ENCODE assay signal across 13 mouse cellular contexts in genomic region chr19:7029531-7029930, GRCm38 (mm10). TPM values are rescaled to one million over a fixed set of nuclear protein-coding genes. Genes with fewer than 3 reads are reported as not detected.
DNase-seq lines count a peak whose midpoint lies in the region.
"Had no signal": no experiment of that assay in that cellular context is flagged by ENCODE, and none has a peak within 500 bp of the region (broad histone marks: within the 10 kb centered on the region; RNA-seq: fewer than 3 reads in every experiment).

No protein-coding gene starts in this region.

- peak; percentile 32 to 40 for DNase-seq in layer of hippocampus, adult 8-10 months (ENCODE audit: low spot score in 2 of 2)
- no peak for DNase-seq in layer of hippocampus, adult 11-12 months (ENCODE audit: low spot score)
- peak; percentile 87 for DNase-seq in brain, adult 2 months (ENCODE audit: low read depth, low spot score)
- peak; percentile 64 to 82 for DNase-seq in frontal cortex, postnatal 36 days (ENCODE audit: low spot score in 2 of 2)
- peak; percentile 39 for DNase-seq in right cerebral cortex, postnatal 14 days
- DNase-seq in natural killer cell, adult 2 months (ENCODE audit: low spot score in 2 of 2), result no peak
- no peak for DNase-seq in urinary bladder, postnatal 4 days (ENCODE audit: low spot score in 2 of 2)
- DNase-seq in adrenal gland, postnatal 10 days, result no peak
- DNase-seq: adrenal gland, postnatal 14 days; cerebellum, postnatal 10 days; kidney, adult 18-20 months; kidney, postnatal 10 days; lung, embryonic 14.5 days had no signal

RNA-seq across cellular contexts. Expression of gene Stip1, which starts 10.2 kb away (rescaled TPM):
- total RNA-seq in layer of hippocampus, adult 8-10 months (2022), result 100 to 1,000 TPM; 155 to 228 (median 191) TPM
- total RNA-seq in adrenal gland, postnatal 10 days (2021), result 100 to 1,000 TPM; 101 to 107 TPM

RNA-seq across cellular contexts. Expression of gene Fermt3, which starts 10.3 kb away (rescaled TPM):
- total RNA-seq in layer of hippocampus, adult 8-10 months (2022), result 10 to 100 TPM in 2 of 4 experiments, 1 to 10 TPM in 2; 3.7 to 17.8 (median 9.2) TPM
- 10 to 100 TPM in 1 of 2 experiments, 1 to 10 TPM in 1; 9.8 to 10.1 TPM for total RNA-seq in adrenal gland, postnatal 10 days (2021)

RNA-seq across cellular contexts. Expression of gene Macrod1, which starts 27.1 kb away (rescaled TPM):
- 10 to 100 TPM; 19.2 to 21.4 (median 20.1) TPM for total RNA-seq in layer of hippocampus, adult 8-10 months (2022)
- 100 to 1,000 TPM; 134 to 155 TPM for total RNA-seq in adrenal gland, postnatal 10 days (2021)

RNA-seq across cellular contexts. Expression of gene Trpt1, which starts 33.6 kb away (rescaled TPM):
- total RNA-seq in layer of hippocampus, adult 8-10 months (2022), result 10 to 100 TPM; 16.5 to 20.8 (median 16.6) TPM
- total RNA-seq in adrenal gland, postnatal 10 days (2021), result 10 to 100 TPM; 13.3 to 21.3 TPM

RNA-seq across cellular contexts. Expression of gene Nudt22, which starts 33.6 kb away (rescaled TPM):
- 10 to 100 TPM; 13.7 to 17.4 (median 14.2) TPM for total RNA-seq in layer of hippocampus, adult 8-10 months (2022)
- total RNA-seq in adrenal gland, postnatal 10 days (2021), result 10 to 100 TPM; 29.4 to 34.1 TPM

Comparison
In these comparisons a context has a peak if more than half of its experiments do, and no peak if none do; other contexts are left out.
1. DNase-seq: peak in layer of hippocampus, adult 8-10 months (2 of 2), brain, adult 2 months (single experiment), frontal cortex, postnatal 36 days (2 of 2) and right cerebral cortex, postnatal 14 days (single experiment); none in layer of hippocampus, adult 11-12 months (single experiment), natural killer cell, adult 2 months (0 of 2), urinary bladder, postnatal 4 days (0 of 2) and adrenal gland, postnatal 10 days (single experiment).
2. RNA of gene Macrod1, which starts 27.1 kb away (total RNA-seq): 134 to 155 TPM in adrenal gland, postnatal 10 days; 19.2 to 21.4 TPM in layer of hippocampus, adult 8-10 months; every median in the first group is over 4 times any median in the second.